Comparison of ENCODE assay signal across 8 mouse cellular contexts in the genomic region with DNA sequence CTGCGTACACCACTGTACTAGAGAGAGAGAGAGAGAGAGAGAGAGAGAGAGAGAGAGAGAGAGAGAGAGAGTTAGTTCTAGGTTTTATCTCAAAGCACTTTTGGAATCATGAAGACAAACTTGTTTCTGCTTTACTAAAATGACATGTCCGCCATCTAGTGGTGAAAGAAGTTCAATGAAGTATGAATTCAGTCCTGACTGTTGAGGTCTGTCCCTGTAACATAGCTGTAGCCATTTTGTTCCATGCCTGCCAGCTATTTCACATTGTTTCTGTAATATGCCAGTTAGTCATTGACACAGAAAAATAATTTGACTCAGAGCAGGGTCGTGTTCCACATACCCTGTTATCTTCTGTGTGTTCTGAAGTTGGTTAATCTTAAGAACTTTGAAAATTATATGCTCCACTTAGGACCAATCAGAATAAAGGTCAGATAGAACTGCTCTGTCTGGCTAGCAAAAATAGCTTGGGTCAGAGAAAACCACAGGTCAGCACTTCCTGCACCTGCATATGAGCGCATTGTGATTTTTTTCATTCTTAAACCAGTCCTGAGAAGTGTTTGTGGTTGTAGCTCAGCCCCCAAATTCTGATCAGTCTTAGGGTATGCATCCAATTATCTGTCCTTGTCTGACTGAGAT. TPM values are rescaled to one million over a fixed set of nuclear protein-coding genes. Genes with fewer than 3 reads are reported as not detected.
A peak's percentile ranks its signal among the peaks of the same experiment; 100 is the strongest.
DNase-seq lines count a peak whose midpoint lies in the region; ATAC-seq and TF ChIP-seq lines count a peak whose summit lies in the region.

No protein-coding gene starts in this region.

- H3K9ac ChIP-seq in heart, embryonic 15.5 days: no peak overlapping the region

- peaks cover 23% of the 10 kb centered on the region for H3K4me1 ChIP-seq in heart, embryonic 15.5 days (replicated peaks)
- H3K4me1 ChIP-seq in spleen, adult 2 months (ENCODE audit: control insufficient read depth, insufficient read depth, insufficient read length): peaks cover 13% of the 10 kb centered on the region; the same call in 1 of the 2 replicates

- ATAC-seq in Patski: peak; percentile 51
- peak; percentile 37; the same call in 1 of the 2 replicates for ATAC-seq in heart, embryonic 15.5 days (replicated peaks; ENCODE audit: insufficient number of reproducible peaks, insufficient read depth, low FRiP score, low read depth)

- H3K27ac ChIP-seq in heart, embryonic 15.5 days: peak overlapping the region; percentile 69
- peak overlapping the region; percentile 87 for H3K27ac ChIP-seq in spleen, adult 2 months (ENCODE audit: insufficient read depth, low read length)

- no peak overlapping the region for H3K4me3 ChIP-seq in heart, embryonic 15.5 days
- 0 out of 2 replicates have a peak overlapping the region, but pooled peaks have one; percentile 25 for H3K4me3 ChIP-seq in spleen, adult 2 months (ENCODE audit: extremely low read depth, insufficient read depth, insufficient read length)

- CTCF ChIA-PET in Patski (lab: Charles Lee): interaction anchor here (0.6 to 4.0 kb wide), 18 partner anchors 15 to 576 kb away, joined by 3 to 34 read pairs (median 4); a partner anchor contains a TSS

- H3K27me3 ChIP-seq in Patski: no peaks in the 10 kb centered on the region
- H3K27me3 ChIP-seq in heart, embryonic 15.5 days: no peaks in the 10 kb centered on the region
- H3K27me3 ChIP-seq in spleen, adult 2 months (ENCODE audit: control insufficient read depth, insufficient read depth, low read length): no peaks in the 10 kb centered on the region

- TF ChIP-seq CTCF in Patski (IDR thresholded peaks at IDR 0.05): peak; percentile 81
- no peak for TF ChIP-seq CTCF in spleen, adult 2 months (IDR thresholded peaks at IDR 0.05; ENCODE audit: extremely low read depth, insufficient read depth, insufficient read length, insufficient replicate concordance)

- no peaks in the 10 kb centered on the region for H3K36me3 ChIP-seq in heart, embryonic 15.5 days
- no peaks in the 10 kb centered on the region for H3K36me3 ChIP-seq in spleen, adult 2 months (ENCODE audit: control insufficient read depth, insufficient read depth, low read length)

- in situ Hi-C loops in Patski (cut with MboI; ENCODE audit: low pct_unique_long_range_greater_than_20kb): no loop called here

- WGBS in heart, embryonic 15.5 days: 9% methylated on average over 4 of the region's 4 CpGs
- WGBS in spleen, adult 2 months: 1% methylated on average over 4 of the region's 4 CpGs

- POLR2A ChIA-PET in Patski (lab: Charles Lee): interaction anchor here (0.5 to 2.0 kb wide), 4 partner anchors 18 to 70 kb away, joined by 3 to 8 read pairs (median 4); a partner anchor contains a TSS

- no peaks in the 10 kb centered on the region for H3K9me3 ChIP-seq in heart, embryonic 15.5 days (replicated peaks)

- peak overlapping the region; percentile 88 for H3K4me2 ChIP-seq in heart, embryonic 15.5 days

- no peak for TF ChIP-seq POLR2A in spleen, adult 2 months (IDR thresholded peaks at IDR 0.05; ENCODE audit: low read depth, low read length)

- peak; percentile 60 for DNase-seq in adrenal gland, postnatal 14 days
- no peak for DNase-seq in adrenal gland, adult 18-20 months (ENCODE audit: low spot score in 2 of 2)
- DNase-seq in Patski (ENCODE audit: low read depth, low spot score): no peak
- DNase-seq in embryo, embryonic 11.5 days (ENCODE audit: low read depth, low spot score): peak; percentile 75
- DNase-seq in kidney, postnatal 25 days: peak; percentile 46 to 57
- peak; percentile 48 for DNase-seq in lung, postnatal 14 days
- peak; percentile 20 to 82 for DNase-seq in spleen, adult 2 months (ENCODE audit: low read depth in 1 of 2, low spot score in 2 of 2)

RNA-seq across cellular contexts. Expression of a gene that starts 0.8 kb away (rescaled TPM):
- total RNA-seq in adrenal gland, postnatal 14 days (2021): 30.6 and 31.5 TPM in 2 replicates
- 10 to 100 TPM; 21.3 to 41.2 TPM for total RNA-seq in adrenal gland, adult 18-20 months (2021)
- polyA plus RNA-seq in Patski (2021): 15.6 TPM
- polyA plus RNA-seq in heart, embryonic 15.5 days (2015; fragmentation: Nextera tagmentation; extraction: Ambion mirVana): 4.0 TPM in 2 replicates
- 0.54 and 0.56 TPM in 2 replicates for polyA plus RNA-seq in spleen, adult 2 months (2012; rRNA removed)

RNA-seq across cellular contexts. Expression of a gene that starts 32.2 kb away (rescaled TPM):
- 10.2 and 12.9 TPM in 2 replicates for total RNA-seq in adrenal gland, postnatal 14 days (2021)
- total RNA-seq in adrenal gland, adult 18-20 months (2021): 10 to 100 TPM in 1 of 2 experiments, 1 to 10 TPM in 1; 9.7 to 12.3 TPM
- 11.4 TPM for polyA plus RNA-seq in Patski (2021)
- 9.7 and 11.4 TPM in 2 replicates for polyA plus RNA-seq in heart, embryonic 15.5 days (2015; fragmentation: Nextera tagmentation; extraction: Ambion mirVana)
- 0.28 and 0.32 TPM in 2 replicates for polyA plus RNA-seq in spleen, adult 2 months (2012; rRNA removed)

RNA-seq across cellular contexts. Expression of a gene that starts 45.8 kb away (rescaled TPM):
- total RNA-seq in adrenal gland, postnatal 14 days (2021): 4.8 and 5.6 TPM in 2 replicates
- 1 to 10 TPM; 3.1 to 4.7 TPM for total RNA-seq in adrenal gland, adult 18-20 months (2021)
- 17.9 TPM for polyA plus RNA-seq in Patski (2021)
- polyA plus RNA-seq in heart, embryonic 15.5 days (2015; fragmentation: Nextera tagmentation; extraction: Ambion mirVana): 4.9 and 6.9 TPM in 2 replicates
- 2.2 TPM in 2 replicates for polyA plus RNA-seq in spleen, adult 2 months (2012; rRNA removed)

Comparison
In these comparisons a context has a peak if more than half of its experiments do, and no peak if none do; other contexts are left out.
1. DNase-seq: peak in adrenal gland, postnatal 14 days (single experiment), embryo, embryonic 11.5 days (single experiment), kidney, postnatal 25 days (2 of 2), lung, postnatal 14 days (single experiment) and spleen, adult 2 months (2 of 2); none in adrenal gland, adult 18-20 months (0 of 2) and Patski (single experiment).